Mouse (Mus musculus) kidney, adult 8-10 months (tissue): ENCODE data around the gene Itgb1.

Experiments
- DNase-seq, 2 experiments: peaks; one replicate each; pipeline ENCODE4 v3.0.0; 2022

Gene Itgb1

GRCm38 (mm10) chr8:128684609-128685506, 596 bp upstream of the Itgb1 start:
- no peak for DNase-seq

GRCm38 (mm10) chr8:128686429-128686990, 1.1 kb downstream of the Itgb1 start:
- no peak for DNase-seq

- no peak for DNase-seq
These were observed 3.2 kb downstream of the Itgb1 start for GRCm38 (mm10) chr8:128688679-128689078.

GRCm38 (mm10) chr8:128690056-128690455, 4.6 kb downstream of the Itgb1 start:
- no peak for DNase-seq

GRCm38 (mm10) chr8:128696701-128697397, 11.4 kb downstream of the Itgb1 start:
- DNase-seq: no peak

- no peak for DNase-seq
These were observed 12.5 kb downstream of the Itgb1 start for GRCm38 (mm10) chr8:128697945-128698344.

- no peak for DNase-seq
These were observed 18.9 kb downstream of the Itgb1 start for GRCm38 (mm10) chr8:128704376-128704775.

GRCm38 (mm10) chr8:128704836-128705235, 19.4 kb downstream of the Itgb1 start:
- no peak for DNase-seq

GRCm38 (mm10) chr8:128709261-128709660, 23.8 kb downstream of the Itgb1 start:
- DNase-seq: peak; percentile 60 to 90

- DNase-seq: no peak
These were observed 30.7 kb downstream of the Itgb1 start for GRCm38 (mm10) chr8:128716184-128716583.

- peak; percentile 8 to 13 for DNase-seq
These were observed 39.4 kb downstream of the Itgb1 start for GRCm38 (mm10) chr8:128724819-128725218.

- no peak for DNase-seq
These were observed 41.8 kb downstream of the Itgb1 start for GRCm38 (mm10) chr8:128727213-128727612.

- DNase-seq: no peak
These were observed 46.8 kb downstream of the Itgb1 start for GRCm38 (mm10) chr8:128732254-128732653.

- no peak for DNase-seq
These were observed 48.7 kb downstream of the Itgb1 start for GRCm38 (mm10) chr8:128734118-128734517.

- DNase-seq: no peak
These were observed 50.2 kb downstream of the Itgb1 start for GRCm38 (mm10) chr8:128735692-128736091.
